Mouse (Mus musculus) heart, adult 2 months (tissue): ENCODE measurements around the gene Sorl1.

Source experiments
- CTCF ChIP-seq: fragments of 200-600 bp; IDR thresholded peaks from 2 replicates; pipeline ENCODE4 v1.8.1; 2022; ENCODE audit warnings: antibody characterized with exemption, mild to moderate bottlenecking, moderate library complexity
- EP300 ChIP-seq: fragments of 200-500 bp; IDR thresholded peaks from 2 replicates; pipeline ENCODE4 v1.6.1; 2011; ENCODE audit warnings: low read depth, low read length, control low read depth; ENCODE audit not compliant: insufficient read depth
- POLR2A ChIP-seq: fragments of 200-500 bp; IDR thresholded peaks from 2 replicates; pipeline ENCODE4 v1.6.1; 2011; ENCODE audit warnings: mild to moderate bottlenecking, low read depth, low read length, control low read depth; ENCODE audit not compliant: insufficient read depth

- TF ChIP-seq CTCF (no peak), EP300 (no peak), POLR2A (no peak)
Observed at GRCm38 (mm10) chr9:42148036-42148435, 23.9 kb upstream of the Sorl1 start.
